Mouse (Mus musculus) lung, postnatal 10 days (tissue): Measurements from ENCODE around the gene Gja5.
"Not testable (repeated sequence)": the region's sequence is repeated elsewhere in the genome, so short reads cannot be mapped to it uniquely, and the experiment has no call there.

Experiments used
- DNase-seq: peaks from one replicate; pipeline ENCODE4 v3.0.0; 2021

The Gja5 gene

DNA sequence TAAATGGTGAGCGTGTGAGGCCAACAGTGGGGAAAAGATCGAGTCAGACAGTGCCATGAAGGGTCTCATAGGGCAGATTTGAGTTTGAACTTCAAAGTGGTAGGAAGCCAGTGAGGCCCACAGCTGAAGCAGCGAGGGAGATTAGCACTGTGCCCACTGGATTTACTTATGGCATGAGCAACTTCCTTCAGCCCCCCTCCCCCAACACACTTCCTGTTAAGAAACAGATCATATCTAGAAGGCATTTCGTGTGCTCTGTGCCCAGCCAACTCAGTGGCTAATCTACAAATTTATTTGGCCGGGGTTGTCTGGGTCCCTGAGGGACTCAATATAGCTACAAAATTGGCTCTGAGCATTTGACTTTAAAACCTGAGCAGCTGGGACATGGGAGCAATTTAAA, 139.7 kb downstream of the Gja5 start:
- peak; percentile 63 for DNase-seq

DNA sequence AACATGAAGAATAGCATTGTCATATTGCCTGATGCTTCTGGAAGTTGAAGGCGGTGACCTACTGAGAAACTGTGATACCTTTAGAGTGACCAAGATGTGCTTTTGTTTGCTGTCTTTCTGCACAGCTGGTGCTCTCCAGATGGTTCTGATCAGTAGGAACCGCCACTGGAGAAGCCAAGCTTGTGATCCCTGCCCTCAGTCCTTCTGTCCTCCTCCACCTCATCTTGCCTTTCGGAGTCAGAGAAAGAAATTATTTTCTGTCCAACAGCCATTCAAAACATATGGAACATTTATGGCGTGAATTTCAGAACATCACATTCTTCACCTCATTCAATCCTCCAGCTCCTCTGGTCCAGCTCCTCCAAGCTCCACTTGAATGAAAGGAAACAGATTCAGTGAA, 143.3 kb downstream of the Gja5 start:
- no peak for DNase-seq

- DNase-seq: no peak
Measured at GRCm38 (mm10) chr3:97048360-97048759, 143.9 kb downstream of the Gja5 start.

DNA sequence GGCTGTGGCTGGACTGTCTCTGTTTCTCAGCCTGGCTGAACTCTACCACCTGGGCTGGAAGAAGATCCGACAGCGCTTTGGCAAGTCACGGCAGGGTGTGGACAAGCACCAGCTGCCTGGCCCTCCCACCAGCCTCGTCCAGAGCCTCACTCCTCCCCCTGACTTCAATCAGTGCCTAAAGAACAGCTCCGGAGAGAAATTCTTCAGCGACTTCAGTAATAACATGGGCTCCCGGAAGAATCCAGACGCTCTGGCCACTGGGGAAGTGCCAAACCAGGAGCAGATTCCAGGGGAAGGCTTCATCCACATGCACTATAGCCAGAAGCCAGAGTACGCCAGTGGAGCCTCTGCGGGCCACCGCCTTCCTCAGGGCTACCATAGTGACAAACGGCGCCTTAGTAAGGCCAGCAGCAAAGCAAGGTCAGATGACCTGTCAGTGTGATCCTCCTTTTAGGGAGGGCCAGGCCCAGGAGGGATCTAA, 146.8 kb downstream of the Gja5 start:
- peak; percentile 71 for DNase-seq

DNA sequence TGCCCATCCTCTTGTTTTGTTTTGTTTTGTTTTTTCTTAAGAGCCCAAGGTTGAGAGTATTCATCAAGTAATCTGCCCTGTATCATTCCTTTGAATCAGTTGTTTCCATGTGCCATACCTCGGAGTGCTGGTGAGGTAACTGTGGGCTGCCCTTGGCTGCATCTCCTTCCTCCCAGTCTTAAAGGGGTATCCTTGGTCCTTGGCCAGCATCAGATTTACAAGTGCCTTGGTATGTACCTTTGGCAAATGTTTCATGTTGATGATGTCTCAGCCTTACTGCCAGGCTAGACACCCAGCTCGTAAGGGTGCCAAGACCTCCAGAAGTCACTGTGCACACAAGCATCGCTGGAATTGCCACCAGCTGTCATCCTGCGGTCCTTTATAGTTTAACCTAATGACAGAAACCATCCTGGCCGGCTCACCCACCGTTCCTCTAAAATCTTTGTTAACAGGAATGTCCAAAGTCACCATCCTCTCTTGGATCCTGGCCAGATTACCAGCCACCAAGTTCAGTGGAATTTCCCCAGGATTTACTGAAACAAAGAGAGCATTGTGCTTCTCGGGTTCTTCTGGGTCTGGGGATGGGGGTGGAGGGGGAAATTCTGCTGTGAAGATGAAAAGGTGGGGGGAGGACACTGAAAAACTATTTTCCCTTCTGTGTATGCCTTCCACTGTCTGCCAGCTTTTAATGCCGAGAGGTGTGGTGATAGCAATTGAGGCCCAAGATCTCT, 147.7 kb downstream of the Gja5 start:
- DNase-seq: no peak

DNA sequence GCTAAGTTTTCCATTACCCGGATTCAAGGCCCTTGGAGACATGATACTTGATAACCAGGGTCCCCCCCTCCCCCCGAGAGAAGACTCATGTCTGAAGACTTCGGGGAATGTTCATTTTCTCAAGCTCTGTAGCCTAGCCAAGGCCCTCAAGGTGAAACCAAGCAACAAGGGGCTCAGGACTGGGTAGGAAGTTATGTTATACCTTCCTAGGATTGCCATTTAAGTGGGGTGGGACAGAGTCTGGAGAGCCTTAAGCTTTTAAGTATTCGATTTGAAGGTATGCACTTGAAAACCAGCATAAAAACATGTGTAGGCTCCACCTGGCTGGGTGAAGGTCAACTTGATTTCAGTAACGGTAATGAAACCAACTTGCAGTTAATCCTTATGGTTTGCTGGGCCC, 154.2 kb downstream of the Gja5 start:
- no peak for DNase-seq

- DNase-seq: no peak
Measured at GRCm38 (mm10) chr3:97060119-97060518, 155.6 kb downstream of the Gja5 start.

GRCm38 (mm10) chr3:97062814-97063213, 158.3 kb downstream of the Gja5 start:
- DNase-seq: no peak

DNA sequence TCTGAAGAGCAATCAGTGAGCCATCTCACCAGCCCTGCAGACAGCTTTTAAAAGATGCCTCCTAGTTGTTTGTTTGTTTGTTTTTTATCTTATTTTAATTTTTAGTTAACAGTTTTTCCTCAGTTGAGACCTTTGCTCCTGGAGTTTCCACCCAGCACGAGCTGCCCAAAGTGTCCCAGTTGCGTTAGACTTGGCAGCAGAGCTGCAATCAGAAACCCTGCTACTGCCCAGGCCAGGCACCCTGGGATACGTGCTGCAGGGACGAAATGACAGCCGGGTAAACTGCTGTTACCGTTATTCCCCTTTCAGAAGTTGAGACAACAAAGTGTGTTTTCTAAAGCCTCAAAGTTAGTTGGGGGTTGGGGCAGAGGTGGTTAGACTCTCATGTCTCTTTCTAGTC, 159.6 kb downstream of the Gja5 start:
- DNase-seq: no peak

- not testable (repeated sequence) for DNase-seq
Measured at GRCm38 (mm10) chr3:97069589-97069988, 165.1 kb downstream of the Gja5 start.

DNA sequence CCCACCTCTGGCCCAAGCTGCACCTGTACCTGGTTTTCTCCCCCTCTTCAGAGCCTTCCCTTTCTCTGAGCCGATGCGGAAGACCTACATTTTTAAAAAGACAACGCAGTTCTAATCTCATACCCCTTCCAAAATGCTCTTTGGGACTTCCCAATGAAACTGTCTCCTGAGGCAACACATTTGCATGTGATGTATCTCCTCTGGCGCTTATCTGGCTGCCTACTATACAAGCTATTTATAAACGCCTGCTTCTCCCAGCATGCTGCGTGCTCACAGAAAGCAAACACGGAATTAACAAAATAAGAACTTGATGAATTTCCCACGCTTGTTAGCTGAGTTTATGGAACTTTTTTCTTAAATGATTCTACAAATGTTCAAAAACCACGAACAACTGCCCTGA, 167.4 kb downstream of the Gja5 start:
- DNase-seq: not testable (repeated sequence)

- not testable (repeated sequence) for DNase-seq
Measured at GRCm38 (mm10) chr3:97072361-97072760, 167.9 kb downstream of the Gja5 start.

GRCm38 (mm10) chr3:97075744-97076350, 171.4 kb downstream of the Gja5 start:
- not testable (repeated sequence) for DNase-seq

GRCm38 (mm10) chr3:97076412-97076811, 171.9 kb downstream of the Gja5 start:
- DNase-seq: peak; percentile 65

DNA sequence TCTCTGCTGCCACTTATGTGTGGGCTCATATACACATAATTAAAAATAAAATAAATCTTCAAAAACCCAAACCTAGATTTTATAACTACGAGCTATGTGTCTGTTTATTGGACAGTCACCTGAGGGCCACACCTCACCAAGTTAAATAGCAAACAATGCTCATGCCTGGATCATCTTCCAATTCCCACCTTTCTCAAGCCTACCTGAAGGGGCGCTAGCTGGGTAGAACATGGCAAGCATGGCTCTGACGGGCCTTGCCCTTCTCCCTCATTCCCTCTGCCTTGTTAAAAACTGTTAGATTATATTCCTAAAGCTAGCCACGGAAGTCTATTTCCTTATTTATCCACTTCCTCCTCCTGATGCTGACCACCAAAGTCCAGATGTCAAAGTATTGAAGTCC, 173.9 kb downstream of the Gja5 start:
- DNase-seq: no peak

DNA sequence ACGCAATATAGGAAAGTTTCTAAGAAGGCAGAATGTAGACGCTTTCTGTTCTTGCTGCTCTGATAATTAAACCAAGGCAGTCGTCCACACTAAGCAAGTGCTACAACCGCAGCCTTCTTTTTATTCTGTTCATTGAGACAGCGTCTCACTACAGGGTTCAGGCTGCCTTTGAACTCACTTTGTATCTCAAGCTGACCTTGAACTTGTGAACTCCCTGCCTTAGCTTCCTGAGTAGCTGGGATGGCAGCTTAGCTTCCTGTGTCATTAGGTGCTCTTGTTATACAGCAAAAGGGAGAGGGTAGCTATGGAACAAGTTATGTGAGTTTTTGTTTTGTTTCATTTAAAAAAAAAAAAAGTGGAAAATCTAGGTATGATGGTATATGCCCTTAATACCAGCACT, 177.7 kb downstream of the Gja5 start:
- DNase-seq: no peak

- DNase-seq: peak; percentile 48
Measured at GRCm38 (mm10) chr3:97087326-97087725, 182.8 kb downstream of the Gja5 start.

- DNase-seq: not testable (repeated sequence)
Measured at GRCm38 (mm10) chr3:97088291-97088690, 183.8 kb downstream of the Gja5 start.

- not testable (repeated sequence) for DNase-seq
Measured at GRCm38 (mm10) chr3:97091971-97092370, 187.5 kb downstream of the Gja5 start.

DNA sequence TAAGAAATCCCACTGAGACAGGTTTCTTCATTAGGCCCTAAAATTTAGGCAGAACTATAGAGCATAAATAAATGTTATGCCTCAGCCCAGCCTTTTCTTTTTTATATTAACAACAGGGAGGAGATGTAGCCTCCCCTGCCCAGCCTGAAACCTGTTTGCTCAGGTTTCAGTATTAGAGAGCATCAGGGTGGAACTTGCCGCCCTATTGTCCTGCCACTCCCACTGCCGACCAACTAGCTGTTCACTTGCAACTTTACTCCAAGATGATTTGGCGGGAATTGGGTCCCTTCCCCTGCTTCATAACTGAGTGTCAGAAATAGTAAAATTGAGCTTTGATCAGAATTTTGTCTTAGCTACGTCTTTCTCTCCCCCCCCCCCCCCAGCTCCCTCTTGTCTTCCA, 192.2 kb downstream of the Gja5 start:
- DNase-seq: not testable (repeated sequence)

DNA sequence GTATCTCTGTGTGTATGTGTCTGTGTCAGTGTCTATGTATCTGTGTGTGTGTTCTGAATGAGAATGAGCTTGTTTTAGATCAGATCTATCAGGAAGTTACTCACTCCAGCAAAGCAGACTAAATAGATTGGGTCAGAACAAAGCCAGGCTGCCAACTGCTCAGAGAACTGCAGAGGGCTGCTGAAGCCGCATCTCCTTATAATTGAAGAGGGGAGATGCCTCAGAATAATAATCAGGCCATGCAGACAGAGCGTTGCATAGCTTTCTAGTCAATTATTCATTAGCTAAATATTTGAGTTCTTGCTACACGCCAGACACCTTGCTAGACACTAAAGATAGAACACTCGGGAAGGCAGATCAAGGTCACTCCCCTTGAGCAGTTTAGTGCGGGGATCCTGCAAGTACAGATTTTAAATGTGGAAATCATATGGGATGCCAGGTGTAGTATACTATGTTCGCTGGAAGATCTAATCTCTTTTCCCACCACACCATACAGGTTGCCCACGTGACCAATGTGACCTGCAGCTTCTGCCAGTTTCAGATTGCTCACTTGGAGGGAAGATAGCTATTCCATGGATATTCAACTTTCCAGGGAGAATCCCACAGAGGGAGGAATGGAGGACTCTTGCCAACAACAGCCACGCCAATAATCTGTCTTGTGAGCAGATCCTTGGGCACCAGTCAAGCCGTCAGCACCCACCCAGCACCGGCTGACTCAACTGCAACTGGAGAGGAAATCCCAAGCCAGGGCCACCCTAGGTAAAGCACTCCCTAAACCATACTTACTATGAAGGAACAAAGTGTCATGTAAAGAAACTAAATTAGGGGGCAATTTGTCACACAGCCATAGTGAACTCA, 196.5 kb downstream of the Gja5 start:
- DNase-seq: peak; percentile 21

- DNase-seq: not testable (repeated sequence)
Measured at GRCm38 (mm10) chr3:97103946-97104345, 199.5 kb downstream of the Gja5 start.

- no peak for DNase-seq
Measured at GRCm38 (mm10) chr3:97104696-97105430, 200.4 kb downstream of the Gja5 start.
